Mouse (Mus musculus) lung, postnatal 0 days (tissue): ENCODE measurements around the gene S100a5.
A peak's percentile ranks its signal among the peaks of the same experiment; 100 is the strongest.

ENCODE experiments used
- CTCF ChIP-seq: IDR thresholded peaks from 2 replicates; pipeline ENCODE4 v1.5.1; 2016; ENCODE audit warnings: antibody characterized with exemption, mild to moderate bottlenecking
- EP300 ChIP-seq: IDR thresholded peaks from 2 replicates; pipeline ENCODE4 v1.6.1; 2016; ENCODE audit warnings: antibody characterized with exemption, mild to moderate bottlenecking, control low read depth

DNA sequence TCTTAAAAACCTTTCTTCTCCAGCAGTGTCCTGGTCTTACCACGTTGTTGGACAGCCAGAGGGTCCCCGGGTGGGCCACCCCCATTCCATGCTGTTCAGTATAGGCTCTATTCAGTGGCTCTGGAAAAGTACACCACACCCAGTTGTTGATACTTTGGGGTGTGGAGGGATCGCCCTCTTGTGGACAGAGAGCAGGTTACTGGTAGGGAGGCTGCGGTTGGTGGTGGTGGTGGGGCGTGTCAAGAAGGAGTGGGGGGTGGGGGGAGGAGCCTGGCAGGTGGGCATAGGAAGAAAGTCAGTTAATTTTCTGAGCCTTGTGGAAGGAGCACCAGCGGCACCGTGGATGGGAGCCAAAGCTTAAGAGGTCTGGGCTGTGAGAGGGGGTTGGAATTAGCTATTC is 7.1 kb downstream of the S100a5 start:
- TF ChIP-seq CTCF (peak; percentile 91), EP300 (peak; percentile 71; the same call in 1 of the 2 replicates)
